Mouse (Mus musculus) c-Kit-positive CD71-positive TER-119-positive erythroid progenitor cells, embryonic 14.5 days (primary cell): ENCODE measurements around the gene Kcnj9.

Source experiments
- DNase-seq: peaks from one replicate; pipeline ENCODE4 v3.0.0-alpha.2; 2013; ENCODE audit warnings: low spot score

Gene Kcnj9

DNA sequence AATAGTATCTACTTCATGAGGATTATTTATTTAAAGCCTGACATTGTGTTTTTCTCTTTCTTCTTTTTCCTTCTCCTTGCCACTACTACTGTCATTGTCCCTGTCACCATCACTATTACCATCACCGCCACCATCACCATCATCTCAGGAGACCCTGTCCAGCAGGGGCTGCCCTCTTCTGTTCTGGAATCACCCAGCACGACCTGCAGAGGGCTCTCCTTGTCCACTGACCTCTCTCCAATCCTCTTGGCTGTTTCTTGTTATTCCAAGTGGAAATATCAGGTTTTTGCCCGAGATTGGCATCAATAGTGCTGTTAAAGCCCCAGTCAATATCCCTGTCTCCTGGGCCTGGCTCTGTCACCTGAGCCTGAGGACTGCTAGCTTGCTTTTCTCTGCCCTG is 4.4 kb upstream of the Kcnj9 start:
- no peak for DNase-seq

DNA sequence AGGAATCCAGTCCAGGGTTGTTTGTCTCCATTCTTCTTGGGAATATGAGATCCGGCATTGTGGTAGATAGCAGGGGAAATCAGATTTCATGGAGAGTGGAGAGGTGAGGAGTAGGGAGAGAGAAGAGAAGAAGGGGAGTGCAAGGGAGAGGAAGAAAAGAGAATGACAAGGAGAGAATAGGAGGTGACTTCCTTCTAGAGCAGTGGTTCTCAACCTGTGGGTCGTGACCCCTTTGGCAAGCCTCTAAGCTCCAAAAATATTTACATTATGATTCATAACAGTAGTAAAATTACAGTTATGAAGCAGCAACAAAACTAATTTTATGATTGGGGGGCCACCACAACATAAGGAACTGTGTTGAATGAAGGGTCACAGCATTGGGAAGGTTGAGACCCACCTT is 3.8 kb upstream of the Kcnj9 start:
- no peak for DNase-seq

DNA sequence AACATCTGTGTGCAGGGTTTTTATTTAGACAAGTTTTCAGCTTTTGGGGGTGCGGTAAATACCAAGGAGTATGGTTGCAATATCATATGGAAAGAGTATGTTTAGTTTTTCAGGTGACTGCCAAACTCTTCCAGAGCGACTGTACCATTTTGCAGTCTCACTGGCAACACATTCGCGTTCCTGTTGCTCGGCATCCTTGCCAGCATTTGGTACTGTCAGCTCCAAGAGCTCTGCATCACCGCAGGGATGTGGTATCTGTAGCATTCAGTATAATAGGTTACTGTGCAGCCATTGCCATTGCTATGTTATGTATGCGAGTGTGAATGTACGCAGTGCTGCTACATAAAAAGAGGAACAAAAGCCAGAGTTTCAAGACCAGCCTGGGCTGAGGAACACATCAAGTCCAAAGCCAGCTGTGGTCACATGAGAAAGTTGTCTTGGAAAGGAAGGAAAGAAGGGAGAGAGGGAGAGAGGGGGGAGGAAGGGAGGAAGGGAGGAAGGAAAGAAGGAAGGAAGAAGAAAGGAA is 2.4 kb upstream of the Kcnj9 start:
- DNase-seq: no peak

DNA sequence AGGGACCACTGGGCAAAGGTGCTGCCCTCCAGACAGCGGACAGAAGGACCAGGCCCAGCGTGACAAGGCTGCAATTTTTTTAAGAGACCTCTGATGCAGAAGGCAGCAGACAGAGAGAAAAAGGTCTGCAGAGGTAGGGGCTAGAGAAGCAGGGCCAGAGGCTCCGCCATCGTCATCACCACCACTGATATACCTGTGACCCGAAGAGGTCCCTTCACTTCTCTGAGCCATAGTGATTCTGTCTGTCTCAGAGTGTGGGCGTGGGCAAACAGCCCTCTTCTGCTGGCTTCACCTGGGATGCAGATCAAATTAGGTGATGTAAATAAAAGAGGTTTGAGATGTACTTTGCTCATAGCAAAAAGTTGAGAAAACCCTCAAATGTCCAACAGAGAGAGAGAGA is 498 bp upstream of the Kcnj9 start:
- DNase-seq: no peak

DNA sequence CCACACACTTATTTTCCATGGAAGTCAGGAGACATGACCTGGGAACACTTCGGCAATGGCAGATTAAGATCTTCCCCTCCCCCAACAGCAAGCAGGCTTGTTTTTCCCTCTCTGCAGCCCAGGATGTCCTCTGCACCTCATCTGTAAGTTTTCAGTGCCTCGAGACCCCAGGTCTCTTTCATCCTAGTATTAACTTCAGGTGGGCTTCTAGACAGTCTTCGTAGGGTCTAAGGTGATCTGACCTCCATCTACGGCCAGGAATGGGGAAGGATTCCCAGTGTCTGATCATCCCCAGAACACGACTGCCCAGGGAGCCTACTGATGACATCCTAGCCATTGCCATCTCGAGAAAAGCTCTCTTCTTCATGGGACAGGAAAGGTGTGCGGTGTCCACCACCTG is 657 bp downstream of the Kcnj9 start:
- DNase-seq: no peak

DNA sequence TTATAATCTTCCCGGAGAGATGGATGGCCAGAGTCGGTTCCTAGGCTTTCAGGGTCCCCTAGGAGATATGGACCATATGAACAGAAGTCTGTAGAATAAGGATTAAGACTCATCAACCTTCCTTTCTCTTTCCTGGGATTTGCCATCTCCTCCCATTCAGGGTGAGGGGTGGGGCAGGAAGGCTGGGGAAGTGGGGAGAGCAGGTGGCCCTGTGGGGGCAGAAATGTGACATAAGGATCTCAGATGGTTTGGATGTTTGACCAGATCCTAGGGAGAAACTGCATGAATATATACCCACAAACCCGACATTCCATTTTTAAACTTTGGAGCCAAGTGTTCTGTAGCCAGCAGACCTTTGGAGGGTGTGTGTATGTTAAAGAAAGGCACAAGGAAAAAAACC is 1.1 kb downstream of the Kcnj9 start:
- DNase-seq: no peak

DNA sequence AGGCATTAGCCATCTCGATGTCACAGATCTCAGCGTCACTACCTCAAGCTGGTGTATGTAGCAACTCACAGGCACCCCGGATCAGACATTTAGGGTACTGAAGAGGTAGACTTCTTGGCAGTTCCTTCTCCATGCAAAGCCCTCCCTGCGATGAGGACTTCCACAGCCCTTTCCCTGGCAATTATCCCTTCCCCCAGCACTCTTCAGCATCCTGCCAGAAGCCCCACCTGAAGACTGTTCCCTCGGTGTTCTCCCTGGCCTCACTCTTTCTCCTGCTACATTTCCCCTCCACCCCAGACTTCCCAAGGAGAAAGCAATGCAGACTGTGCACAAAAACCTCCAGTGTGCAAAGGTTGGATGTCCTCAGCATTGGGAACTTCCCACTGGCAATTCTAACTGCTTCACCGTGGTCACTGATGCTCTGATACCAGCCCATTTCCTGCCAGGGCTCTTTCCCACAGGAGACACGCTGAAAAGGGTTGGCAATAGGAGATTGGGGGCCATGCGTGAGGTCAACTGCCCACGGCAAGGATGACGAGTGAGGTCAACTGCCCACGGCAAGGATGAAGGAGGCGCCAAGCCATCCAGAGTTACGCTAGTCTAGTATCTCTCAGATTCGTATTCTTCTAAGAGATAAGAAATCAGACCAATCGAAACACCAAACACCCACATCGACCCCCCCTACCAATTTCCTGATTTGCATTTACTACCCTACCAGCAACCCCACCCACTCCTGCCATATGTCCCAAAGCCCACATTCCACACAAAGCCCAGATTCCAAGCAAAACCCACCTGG is 1.7 kb downstream of the Kcnj9 start:
- no peak for DNase-seq

DNA sequence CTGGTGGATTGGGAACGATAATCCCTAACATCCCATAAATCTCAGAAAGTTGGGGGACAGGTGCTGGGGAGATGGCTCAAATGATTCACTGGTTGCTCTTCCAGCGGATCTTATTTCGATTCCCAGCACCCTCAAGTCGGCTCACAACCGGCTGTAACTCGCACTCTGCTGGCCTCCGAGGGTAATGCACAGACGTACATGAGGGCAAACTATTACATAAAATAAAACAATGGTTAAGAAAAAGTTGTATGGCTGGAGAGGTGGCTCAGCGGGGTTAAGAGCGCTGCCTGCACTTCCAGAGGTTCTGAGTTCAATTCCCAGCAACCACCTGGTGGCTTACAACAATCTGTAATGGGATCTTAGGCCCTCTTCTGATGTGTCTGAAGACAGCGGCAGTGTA is 2.4 kb downstream of the Kcnj9 start:
- no peak for DNase-seq

DNA sequence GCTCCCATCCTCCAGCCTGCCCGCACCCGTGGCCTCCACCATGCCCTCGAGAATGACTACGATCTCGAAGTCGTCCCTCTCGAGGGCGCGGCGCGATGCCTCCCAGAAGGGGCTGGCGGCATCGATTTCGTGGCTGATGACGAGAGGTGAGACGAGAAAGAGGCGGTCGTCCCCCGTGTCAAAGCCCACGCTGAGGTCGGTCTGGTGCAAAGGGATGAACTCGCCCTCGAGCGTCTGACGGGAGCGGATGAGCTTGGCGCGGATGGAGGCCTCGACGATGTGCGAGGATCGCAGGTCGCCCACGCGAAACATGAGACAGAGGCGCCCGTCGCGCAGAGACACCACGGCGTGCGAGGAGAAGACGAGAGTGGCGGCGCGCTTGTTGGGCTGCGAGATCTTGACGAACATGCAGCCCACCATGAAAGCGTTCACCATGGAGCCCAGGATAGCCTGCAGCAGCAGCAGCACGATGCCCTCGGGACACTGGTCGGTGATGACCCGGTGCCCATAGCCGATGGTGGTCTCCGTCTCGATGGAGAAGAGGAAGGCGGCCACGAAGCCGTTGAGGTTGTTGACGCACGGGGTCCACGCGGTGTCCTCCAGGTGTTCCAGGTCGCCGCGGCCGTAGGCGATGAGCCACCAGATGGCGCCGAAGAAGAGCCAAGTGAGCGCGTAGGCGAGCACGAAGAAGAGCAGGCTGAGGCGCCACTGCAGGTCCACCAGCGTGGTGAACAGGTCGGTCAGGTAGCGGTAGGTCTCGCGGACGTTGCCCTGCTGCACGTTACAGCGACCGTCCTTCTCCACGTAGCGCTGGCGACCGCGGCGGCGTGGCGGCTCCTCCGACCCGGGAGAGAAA is 3.2 kb downstream of the Kcnj9 start:
- no peak for DNase-seq

DNA sequence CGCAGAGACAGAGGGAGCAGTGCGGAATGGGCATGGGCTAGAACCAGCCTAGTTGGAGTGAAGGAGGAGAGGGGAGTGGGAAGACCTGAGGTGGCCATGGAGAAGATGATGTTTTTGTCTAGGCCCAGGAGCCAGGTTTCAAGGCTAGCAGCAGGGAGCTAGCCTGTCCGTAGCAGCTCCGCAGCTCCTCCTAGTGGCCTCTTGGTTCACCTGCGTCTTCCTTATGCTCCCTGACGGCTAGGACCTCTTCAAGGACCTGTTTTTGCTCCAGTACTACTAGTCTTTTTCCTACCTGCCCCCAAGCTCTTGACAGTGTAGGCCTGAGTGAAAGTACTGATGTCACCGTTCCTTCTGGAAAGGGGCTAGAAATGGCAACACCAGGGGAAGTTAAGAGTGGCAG is 4.4 kb downstream of the Kcnj9 start:
- DNase-seq: peak; percentile 73

DNA sequence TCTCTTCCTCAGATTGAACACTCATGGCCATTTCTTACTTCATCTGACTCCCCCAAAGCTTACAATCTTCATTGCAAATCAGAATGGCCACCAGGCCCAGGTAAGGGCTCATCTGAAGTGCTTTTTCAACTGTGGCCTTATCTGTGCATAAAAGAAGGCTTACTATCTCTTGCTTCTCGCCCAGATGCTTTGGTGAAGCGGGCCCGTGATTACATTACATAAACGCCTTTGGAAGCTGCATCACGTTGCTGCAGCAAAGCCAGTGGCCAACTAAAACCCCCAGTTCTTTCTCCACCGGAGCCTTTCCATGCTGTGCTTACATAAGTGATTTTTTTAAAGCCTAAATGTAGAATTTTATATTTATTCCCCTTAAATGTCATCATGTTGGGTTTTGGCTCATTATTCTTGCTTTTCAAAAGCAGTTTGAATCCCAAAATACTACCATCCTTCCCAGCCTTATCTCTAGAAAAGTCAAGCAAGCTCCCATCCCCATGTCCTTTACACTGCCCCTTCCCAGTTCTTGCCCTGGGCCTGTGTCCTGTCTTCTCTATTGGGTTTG is 5.2 kb downstream of the Kcnj9 start:
- DNase-seq: no peak

DNA sequence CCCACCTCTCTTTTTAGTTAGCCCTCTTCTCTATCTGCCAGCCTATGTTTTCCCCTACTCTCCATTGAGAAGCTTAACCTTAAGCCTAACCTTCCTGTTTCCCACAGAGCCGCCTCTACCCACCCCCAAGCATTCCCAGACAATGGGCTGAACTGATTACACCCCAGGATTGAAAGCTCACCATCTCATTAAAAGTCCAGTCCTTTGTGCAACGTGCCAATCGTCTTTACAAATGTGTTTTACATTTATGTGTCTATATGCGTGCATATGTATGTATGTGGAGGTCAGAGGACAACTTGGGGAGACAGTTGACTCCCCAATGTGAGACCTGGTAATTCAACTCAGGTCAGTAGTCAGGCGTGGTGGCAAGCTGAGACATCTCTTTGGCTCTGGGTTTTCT is 5.8 kb downstream of the Kcnj9 start:
- no peak for DNase-seq

DNA sequence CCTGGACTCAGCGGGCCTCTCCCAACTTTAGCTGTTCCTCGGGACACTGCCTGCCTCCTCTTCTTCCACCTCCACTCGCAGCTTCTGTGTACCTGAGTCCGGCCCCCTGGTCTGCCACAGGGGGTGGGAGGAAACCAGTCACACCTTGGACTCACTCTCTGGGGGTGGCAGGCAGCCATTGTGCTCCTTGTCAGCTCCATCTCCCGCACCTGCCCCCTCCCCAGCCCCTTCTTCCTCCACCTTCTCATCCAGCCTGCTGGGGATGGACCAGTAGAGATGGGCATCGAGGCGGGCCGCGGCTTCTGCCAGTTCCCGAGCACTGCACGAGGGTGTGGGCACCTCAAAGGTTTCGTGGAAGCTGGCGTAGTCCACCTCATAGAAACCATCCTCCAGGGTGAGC is 6.4 kb downstream of the Kcnj9 start:
- DNase-seq: no peak

DNA sequence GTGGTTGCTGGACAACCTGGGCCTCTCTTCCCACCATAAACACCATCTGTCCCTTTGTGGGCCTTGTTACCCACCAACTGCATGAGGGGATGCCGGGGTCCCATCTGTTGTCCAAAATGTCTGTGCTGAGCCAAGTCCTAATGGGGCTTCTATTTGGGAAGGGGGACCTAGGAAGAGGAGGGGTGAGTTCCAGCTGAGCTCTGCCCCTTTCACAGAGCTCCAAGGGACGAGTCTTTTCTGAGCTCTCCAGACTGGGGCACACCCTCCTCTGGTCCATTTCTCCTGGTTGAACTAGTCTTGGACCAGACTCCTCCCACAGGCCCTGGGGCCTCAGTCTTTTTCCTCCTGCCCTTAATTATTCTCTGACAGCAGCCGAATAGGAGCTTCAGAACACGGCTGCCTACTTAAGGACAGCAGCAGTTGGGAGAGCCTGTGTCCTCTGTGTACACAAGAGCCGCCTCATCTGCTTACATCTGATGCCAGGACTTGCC is 9.2 kb downstream of the Kcnj9 start:
- no peak for DNase-seq

DNA sequence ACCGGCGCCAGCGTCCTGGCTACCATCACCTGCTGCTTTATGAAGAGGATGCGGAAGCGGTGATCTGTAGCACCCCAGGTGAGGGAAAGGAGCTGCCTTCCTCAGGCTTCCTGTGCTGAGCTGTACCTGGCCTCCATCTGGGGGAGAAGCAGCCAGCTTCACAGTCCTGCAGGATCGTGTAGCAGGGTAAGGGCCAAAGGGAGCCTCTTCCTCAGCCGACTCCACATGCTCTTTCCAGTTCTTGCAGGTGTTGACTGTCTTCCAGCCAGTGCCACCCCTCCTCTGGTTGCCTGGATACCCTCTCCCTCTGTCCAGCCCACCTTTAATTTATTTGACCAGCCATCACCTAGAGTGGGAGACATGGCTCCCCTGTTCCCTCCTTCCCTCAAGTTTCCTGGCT is 9.8 kb downstream of the Kcnj9 start:
- DNase-seq: no peak

DNA sequence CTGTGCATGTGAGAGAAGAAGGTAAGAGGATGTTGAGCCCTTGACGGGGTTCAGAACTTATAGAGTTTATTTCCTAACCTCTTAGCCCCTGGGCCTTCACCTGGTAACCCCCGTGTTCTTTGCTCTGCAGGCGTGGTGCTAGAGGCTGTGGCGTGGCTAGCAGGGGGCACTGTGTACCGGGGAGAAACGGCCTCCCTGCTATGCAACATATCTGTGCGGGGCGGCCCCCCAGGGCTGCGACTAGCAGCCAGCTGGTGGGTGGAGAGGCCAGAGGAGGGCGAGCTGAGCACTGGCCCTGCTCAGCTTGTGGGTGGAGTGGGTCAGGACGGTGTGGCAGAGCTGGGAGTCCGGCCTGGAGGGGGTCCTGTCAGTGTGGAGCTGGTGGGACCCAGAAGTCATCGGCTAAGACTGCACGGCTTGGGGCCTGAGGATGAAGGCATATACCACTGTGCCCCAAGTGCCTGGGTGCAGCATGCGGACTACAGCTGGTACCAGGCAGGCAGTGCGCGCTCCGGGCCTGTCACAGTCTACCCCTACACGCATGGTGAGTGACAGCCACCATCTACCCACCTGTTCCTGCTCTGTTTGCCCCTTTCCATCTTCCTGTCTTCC is 10.6 kb downstream of the Kcnj9 start:
- DNase-seq: no peak

DNA sequence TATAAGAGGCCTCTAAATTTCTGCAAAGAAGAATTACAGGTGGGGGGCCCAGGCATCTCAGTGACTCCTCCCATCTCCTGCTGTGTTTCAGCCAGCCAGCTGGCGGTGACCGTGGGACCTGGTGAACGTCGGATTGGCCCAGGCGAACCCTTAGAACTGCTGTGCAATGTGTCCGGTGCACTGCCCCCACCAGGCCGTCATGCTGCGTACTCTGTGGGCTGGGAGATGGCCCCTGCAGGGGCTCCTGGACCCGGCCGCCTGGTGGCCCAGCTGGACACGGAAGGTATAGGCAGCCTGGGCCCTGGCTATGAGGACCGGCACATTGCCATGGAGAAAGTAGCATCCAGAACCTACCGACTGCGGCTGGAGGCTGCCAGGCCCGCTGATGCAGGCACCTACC is 11.2 kb downstream of the Kcnj9 start:
- DNase-seq: no peak

DNA sequence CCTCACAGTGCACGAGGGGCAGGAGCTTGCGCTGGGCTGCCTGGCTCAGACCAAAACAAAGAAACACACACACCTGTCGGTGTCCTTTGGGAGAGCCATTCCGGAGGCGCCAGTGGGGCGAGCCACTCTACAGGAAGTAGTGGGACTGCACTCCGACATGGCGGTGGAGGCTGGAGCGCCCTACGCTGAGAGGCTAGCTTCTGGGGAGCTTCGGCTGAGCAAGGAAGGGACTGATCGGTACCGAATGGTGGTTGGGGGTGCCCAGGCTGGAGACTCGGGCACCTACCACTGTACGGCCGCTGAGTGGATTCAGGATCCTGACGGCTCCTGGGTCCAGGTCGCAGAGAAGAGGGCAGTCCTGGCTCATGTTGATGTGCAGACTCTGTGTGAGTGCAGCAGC is 11.7 kb downstream of the Kcnj9 start:
- no peak for DNase-seq

DNA sequence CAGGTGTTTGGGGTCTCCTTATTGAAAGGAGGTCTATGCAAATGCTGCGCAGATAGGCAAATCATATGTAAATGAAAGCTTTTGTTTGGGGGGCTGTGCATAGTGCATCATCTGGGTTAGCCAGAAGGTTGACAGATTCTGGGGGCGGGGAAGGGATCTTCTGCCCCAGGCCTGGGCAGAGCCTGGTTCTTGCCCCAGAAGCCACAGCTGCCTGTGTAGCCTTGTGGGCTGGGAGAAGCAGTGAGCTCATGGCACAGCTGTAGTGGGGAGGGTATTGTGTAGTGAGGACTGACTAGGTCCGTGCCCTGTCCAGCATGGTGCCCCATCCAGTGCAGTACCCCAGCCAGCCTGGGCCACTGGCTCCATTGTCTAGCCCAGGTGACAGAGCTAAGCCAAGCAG is 14.2 kb downstream of the Kcnj9 start:
- DNase-seq: no peak

DNA sequence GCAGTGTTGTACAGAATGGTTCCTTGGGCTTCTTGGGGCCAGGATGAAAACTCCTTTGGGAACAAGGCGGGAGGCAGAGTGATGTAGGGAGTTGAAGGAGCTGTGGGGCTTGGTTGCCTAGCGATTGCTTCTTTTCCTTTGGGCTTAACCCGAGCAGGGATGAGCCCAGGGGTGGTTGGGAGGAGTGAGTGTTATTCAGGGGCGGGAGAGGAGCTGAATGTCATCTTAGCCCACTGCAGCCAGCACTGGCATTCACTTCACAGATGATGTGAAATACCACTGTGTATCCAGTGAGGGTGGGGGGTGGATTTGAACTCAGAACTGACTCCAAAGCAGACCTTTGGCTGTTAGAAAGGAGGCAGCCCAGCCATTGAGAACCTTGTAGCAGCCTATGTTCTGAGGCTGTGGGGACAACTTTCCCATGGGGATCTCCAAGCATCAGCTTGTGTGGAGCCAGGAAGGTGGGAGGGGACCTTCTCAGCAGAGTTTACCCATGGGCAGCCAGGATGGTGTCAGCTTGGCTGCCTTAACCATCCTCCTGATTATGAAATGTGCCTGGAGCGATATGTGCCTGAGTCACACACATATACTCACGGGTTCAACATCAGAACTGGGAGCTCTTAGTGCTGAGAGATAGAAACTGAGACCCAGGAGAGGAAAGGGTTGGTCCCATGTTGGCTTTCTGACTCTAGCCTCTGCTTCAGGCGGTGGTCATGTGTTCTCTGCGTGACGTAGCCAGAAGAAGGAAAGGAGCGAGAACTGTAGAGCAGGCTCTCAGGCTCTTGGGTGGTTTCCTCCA is 15.3 kb downstream of the Kcnj9 start:
- no peak for DNase-seq

DNA sequence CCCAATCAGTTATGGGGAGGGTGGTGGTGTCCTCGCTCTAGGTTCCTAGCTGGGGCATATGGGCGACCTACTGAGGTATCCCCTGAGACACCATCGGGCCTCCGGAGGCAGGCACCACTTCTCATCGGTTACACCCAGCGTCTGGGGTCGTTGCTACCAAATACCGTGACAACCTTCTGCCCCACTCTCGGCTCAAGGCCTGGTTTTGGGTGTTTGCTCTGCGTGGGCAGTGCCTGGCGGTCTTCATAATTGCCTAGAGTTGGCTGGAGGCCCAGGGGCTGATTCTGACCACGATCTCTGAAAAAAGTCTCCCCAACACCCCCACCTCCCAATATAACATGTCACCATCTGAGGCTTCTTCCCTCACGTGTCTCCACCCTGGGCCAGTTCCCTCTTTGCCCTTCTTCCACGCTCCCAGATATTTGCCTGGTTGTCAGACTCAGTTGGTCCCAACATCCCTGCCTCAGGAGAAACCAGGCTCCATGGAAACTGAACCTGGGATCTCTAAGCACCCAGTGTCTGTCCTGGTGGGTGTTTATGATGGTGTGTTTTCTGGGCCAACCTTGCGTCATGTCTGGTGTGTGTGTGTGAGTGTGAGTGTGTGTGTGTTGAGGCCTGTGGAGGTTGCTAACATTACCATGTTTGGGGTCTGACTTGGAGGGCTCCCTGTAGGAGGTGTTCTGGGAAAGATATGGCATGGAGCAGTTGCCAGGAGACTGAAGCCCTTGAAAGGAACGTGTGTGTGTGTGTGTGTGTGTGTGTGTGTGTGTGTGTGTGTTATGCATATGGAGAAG is 16.2 kb downstream of the Kcnj9 start:
- no peak for DNase-seq
